ENCODE assay signal across 19 mouse cellular contexts in genomic region chr9:102668906-102669305, GRCm38 (mm10). TPM values are rescaled to one million over a fixed set of nuclear protein-coding genes. Genes with fewer than 3 reads are reported as not detected.
DNase-seq lines count a peak whose midpoint lies in the region; ATAC-seq and TF ChIP-seq lines count a peak whose summit lies in the region.
"Had no signal": no experiment of that assay in that cellular context is flagged by ENCODE, and none has a peak within 500 bp of the region (broad histone marks: within the 10 kb centered on the region; RNA-seq: fewer than 3 reads in every experiment).

No protein-coding gene starts in this region.

- H3K9me3 ChIP-seq in ES-E14 (ENCODE audit: control insufficient read depth, insufficient read depth, low read depth, low read length): no peaks in the 10 kb centered on the region
- no peaks in the 10 kb centered on the region for H3K9me3 ChIP-seq in liver, embryonic 12.5 days (replicated peaks)
- H3K9me3 ChIP-seq: embryonic facial prominence, embryonic 10.5 days; embryonic facial prominence, embryonic 12.5 days; forebrain, embryonic 12.5 days had no signal

- H3K27me3 ChIP-seq in cerebellum, adult 2 months (ENCODE audit: control insufficient read depth, insufficient read depth, low read length): no peaks in the 10 kb centered on the region
- peaks cover 14% of the 10 kb centered on the region; the same call in 1 of the 2 replicates for H3K27me3 ChIP-seq in liver, embryonic 12.5 days (replicated peaks)
- H3K27me3 ChIP-seq: forebrain, embryonic 12.5 days had no signal

- H3K36me3 ChIP-seq in ES-E14 (ENCODE audit: control insufficient read depth, insufficient read depth, low read length, poor library complexity, severe bottlenecking): no peaks in the 10 kb centered on the region
- no peaks in the 10 kb centered on the region for H3K36me3 ChIP-seq in liver, embryonic 12.5 days
- H3K36me3 ChIP-seq: embryonic facial prominence, embryonic 10.5 days; embryonic facial prominence, embryonic 12.5 days; forebrain, embryonic 12.5 days had no signal

- WGBS in cerebellum, adult 2 months: 93% methylated on average over 12 of the region's 12 CpGs
- WGBS in liver, embryonic 12.5 days (ENCODE audit: insufficient replicate concordance): 79% methylated on average over 12 of the region's 12 CpGs

- DNase-seq in heart, adult 11 months: peak; percentile 70
- DNase-seq in heart, adult 9 months (ENCODE audit: low spot score in 2 of 2): no peak
- DNase-seq in ES-E14 (ENCODE audit: low read depth, low spot score): peak; percentile 28
- peak; percentile 63 for DNase-seq in ZHBTc4 (ENCODE audit: low read depth, low spot score)
- no peak for DNase-seq in cerebellum, adult 2 months
- DNase-seq: adrenal gland, adult 2 months; adrenal gland, postnatal 10 days; adrenal gland, postnatal 25 days; cerebellum, adult 11 months; cerebellum, adult 18-20 months; cerebellum, adult 9-10 months; cerebellum, postnatal 25 days had no signal

- no peak overlapping the region for H3K27ac ChIP-seq in ES-E14 (ENCODE audit: insufficient read depth, low read depth, low read length, poor library complexity, severe bottlenecking)
- no peak overlapping the region for H3K27ac ChIP-seq in cerebellum, adult 2 months (ENCODE audit: insufficient read depth, low read length)
- no peak overlapping the region for H3K27ac ChIP-seq in liver, embryonic 12.5 days
- H3K27ac ChIP-seq: embryonic facial prominence, embryonic 10.5 days; embryonic facial prominence, embryonic 12.5 days had no signal

- no peak for TF ChIP-seq CTCF in cerebellum, adult 2 months (IDR thresholded peaks at IDR 0.05; ENCODE audit: borderline replicate concordance, insufficient read depth, low read depth, low read length)

- peaks cover 2 to 11% of the 10 kb centered on the region in 2 experiments; a peak in 3 of 4 replicates for H3K4me1 ChIP-seq in ES-E14 (ENCODE audit: control insufficient read depth in 2 of 2, insufficient read depth in 2 of 2, low read length in 2 of 2, poor library complexity in 1 of 2)
- no peaks in the 10 kb centered on the region for H3K4me1 ChIP-seq in cerebellum, adult 2 months (ENCODE audit: control insufficient read depth, insufficient read depth, low read length)
- H3K4me1 ChIP-seq in liver, embryonic 12.5 days: no peaks in the 10 kb centered on the region

- in situ Hi-C loops in ES-E14 (cut with MboI; ENCODE audit: low sequenced_read_pairs in 2 of 2, unreplicated experiment in 2 of 2): no loop called here

- no peak for ATAC-seq in liver, embryonic 12.5 days
- ATAC-seq: forebrain, embryonic 14.5 days; forebrain, embryonic 16.5 days had no signal

- no peak overlapping the region for H3K4me2 ChIP-seq in liver, embryonic 12.5 days
- H3K4me2 ChIP-seq: embryonic facial prominence, embryonic 12.5 days; forebrain, embryonic 12.5 days had no signal

- H3K4me3 ChIP-seq in ES-E14 (ENCODE audit: insufficient read depth in 1 of 2, low read depth in 1 of 2, low read length in 2 of 2, poor library complexity in 1 of 2, severe bottlenecking in 1 of 2): no peak overlapping the region
- H3K4me3 ChIP-seq in cerebellum, adult 2 months (replicated peaks; ENCODE audit: insufficient read depth, low read depth, low read length): no peak overlapping the region
- H3K4me3 ChIP-seq in liver, embryonic 12.5 days: no peak overlapping the region
- H3K4me3 ChIP-seq: embryonic facial prominence, embryonic 10.5 days; embryonic facial prominence, embryonic 12.5 days; forebrain, embryonic 12.5 days had no signal

- no peak for TF ChIP-seq POLR2A in cerebellum, adult 2 months (IDR thresholded peaks at IDR 0.05; ENCODE audit: borderline replicate concordance, insufficient read depth, low read length)

- H3K9ac ChIP-seq in ES-E14 (ENCODE audit: insufficient read depth, low read depth, low read length, poor library complexity, severe bottlenecking): no peak overlapping the region
- no peak overlapping the region for H3K9ac ChIP-seq in liver, embryonic 12.5 days
- H3K9ac ChIP-seq: embryonic facial prominence, embryonic 12.5 days; forebrain, embryonic 12.5 days had no signal

TF ChIP-seq in ES-E14, 5 proteins besides CTCF, POLR2A, EP300 and RAD21:
- TF ChIP-seq MAFK (IDR thresholded peaks at IDR 0.05; ENCODE audit: insufficient read depth, low read depth, low read length) (no peak), CHD2 (IDR thresholded peaks at IDR 0.05; ENCODE audit: low read depth, low read length) (no peak), HCFC1 (IDR thresholded peaks at IDR 0.05; ENCODE audit: borderline replicate concordance, insufficient read depth, low read length) (no peak), ZC3H11A (IDR thresholded peaks at IDR 0.05; ENCODE audit: borderline replicate concordance, low read depth, low read length) (no peak), ZNF384 (IDR thresholded peaks at IDR 0.05; ENCODE audit: low read depth, low read length) (no peak)

RNA-seq across cellular contexts. Expression of gene Cep63, which starts 42.6 kb away (rescaled TPM):
- total RNA-seq in ES-E14 (2012; rRNA removed): 19.1 and 26.1 TPM in 2 replicates
- 24.4 and 27.1 TPM in 2 replicates for polyA plus RNA-seq in cerebellum, adult 2 months (2012; rRNA removed)
- polyA plus RNA-seq in liver, embryonic 12.5 days (2016; fragmentation: Nextera tagmentation; extraction: Ambion mirVana): 33.3 and 33.6 TPM in 2 replicates

RNA-seq across cellular contexts. Expression of gene Anapc13, which starts 42.8 kb away (rescaled TPM):
- total RNA-seq in ES-E14 (2012; rRNA removed): 83.8 and 103 TPM in 2 replicates
- 189 and 194 TPM in 2 replicates for polyA plus RNA-seq in cerebellum, adult 2 months (2012; rRNA removed)
- 105 and 120 TPM in 2 replicates for polyA plus RNA-seq in liver, embryonic 12.5 days (2016; fragmentation: Nextera tagmentation; extraction: Ambion mirVana)

RNA-seq across cellular contexts. Expression of gene Amotl2, which starts 47.6 kb away (rescaled TPM):
- 103 and 161 TPM in 2 replicates for total RNA-seq in ES-E14 (2012; rRNA removed)
- 23.1 and 24.4 TPM in 2 replicates for polyA plus RNA-seq in cerebellum, adult 2 months (2012; rRNA removed)
- polyA plus RNA-seq in liver, embryonic 12.5 days (2016; fragmentation: Nextera tagmentation; extraction: Ambion mirVana): 10.4 and 11.5 TPM in 2 replicates
- total RNA-seq: MEL had no signal

Comparison
In these comparisons a context has a peak if more than half of its experiments do, and no peak if none do; other contexts are left out.
1. DNase-seq: peak in heart, adult 11 months (single experiment), ES-E14 (single experiment) and ZHBTc4 (single experiment); none in heart, adult 9 months (0 of 2) and cerebellum, adult 2 months (0 of 2).